Mouse (Mus musculus) kidney, embryonic 16.5 days (tissue): Measurements from ENCODE around the gene Smc6. TPM values are rescaled to one million over a fixed set of nuclear protein-coding genes. Genes with fewer than 3 reads are reported as not detected.

Source experiments
- ATAC-seq: fragments of 200-750 bp; cut with Nextera tagmentation; 2 replicates; pipeline ENCODE4 v1.8.0; 2017; ENCODE audit warnings: moderate TSS enrichment; ENCODE audit not compliant: low FRiP score, low TSS enrichment
- H3K27ac ChIP-seq: fragments of 300-500 bp; sonication (generic); 2 replicates; pipeline ENCODE4 v1.5.1; 2014; ENCODE audit warnings: low read length
- H3K27me3 ChIP-seq: fragments of 300-500 bp; sonication (generic); 2 replicates; pipeline ENCODE4 v1.6.1; 2014; ENCODE audit warnings: low read length, control low read depth, mixed read lengths; ENCODE audit not compliant: insufficient read depth
- H3K36me3 ChIP-seq: fragments of 300-500 bp; sonication (generic); 2 replicates; pipeline ENCODE4 v1.6.1; 2014; ENCODE audit warnings: low read length, control low read depth, mixed read lengths; ENCODE audit not compliant: insufficient read depth
- H3K4me1 ChIP-seq: fragments of 300-500 bp; sonication (generic); 2 replicates; pipeline ENCODE4 v1.6.1; 2014; ENCODE audit warnings: low read length, control low read depth, mixed read lengths; ENCODE audit not compliant: insufficient read depth
- H3K4me2 ChIP-seq: fragments of 300-500 bp; sonication (generic); replicated peaks from 2 replicates; pipeline ENCODE4 v1.6.1; 2014; ENCODE audit warnings: low read depth, low read length
- H3K4me3 ChIP-seq: fragments of 300-500 bp; sonication (generic); 2 replicates; pipeline ENCODE4 v1.5.1; 2014; ENCODE audit warnings: mild to moderate bottlenecking, low read length
- H3K9ac ChIP-seq: fragments of 300-500 bp; sonication (generic); replicated peaks from 2 replicates; pipeline ENCODE4 v1.6.1; 2014; ENCODE audit warnings: low read length
- H3K9me3 ChIP-seq: fragments of 300-500 bp; sonication (generic); 2 replicates; pipeline ENCODE4 v1.6.1; 2016; ENCODE audit warnings: low read length, control low read depth
- WGBS: fragments of 180-500 bp; shearing (Covaris S2); extraction: QIAGEN DNeasy Blood & Tissue Kit; methylation state at CpG from one replicate; pipeline ENCODE4 v1.1.7; 2014; 5-methylcytosine and 5-hydroxymethylcytosine counted together
- microRNA-seq: library from miRNA; unstranded; fragments of <30 nt; microRNA quantifications from one replicate; pipeline ENCODE4, GENCODE M21; 2016
- polyA plus RNA-seq: library from polyadenylated mRNA; unstranded; fragments of >200 nt; fragmentation: Nextera tagmentation; extraction: Ambion mirVana; gene quantifications from 2 replicates; pipeline ENCODE4 v1.2.1, GENCODE M21; 2015

The Smc6 gene
- polyA plus RNA-seq, 1 experiment from 2014 or later: 110 TPM

- H3K9ac ChIP-seq: no peak overlapping the region
- no peaks in the 10 kb centered on the region for H3K4me1 ChIP-seq
- no peaks in the 10 kb centered on the region for H3K9me3 ChIP-seq
- H3K27ac ChIP-seq: no peak overlapping the region
- 54% methylated on average over 3 of the region's 3 CpGs for WGBS
- H3K36me3 ChIP-seq: no peaks in the 10 kb centered on the region
- H3K27me3 ChIP-seq: no peaks in the 10 kb centered on the region
- H3K4me2 ChIP-seq: no peak overlapping the region
- no peak for ATAC-seq
- no peak overlapping the region for H3K4me3 ChIP-seq
Observed at GRCm38 (mm10) chr12:11367099-11367765, 101.5 kb downstream of the Smc6 start.

Small RNA genes lying within 50 kb of the gene (microRNA-seq; reads per million reads assigned to microRNA genes)
- gene Mir7675: not detected

Other genes starting within 250 kb of the Smc6 start
- 8.3 and 9.8 TPM in 2 replicates for gene Kcns3, start 114.8 kb upstream of the Smc6 start, polyA plus RNA-seq
- not detected in 2 replicates for gene Msgn1, start 56.9 kb upstream of the Smc6 start, polyA plus RNA-seq
- 8.6 and 9.4 TPM in 2 replicates for gene Gen1, start 85 bp upstream of the Smc6 start, polyA plus RNA-seq
- 0.41 TPM in 2 replicates for gene Vsnl1, start 170.7 kb downstream of the Smc6 start, polyA plus RNA-seq
- gene Rad51ap2, start 190.2 kb downstream of the Smc6 start, polyA plus RNA-seq: 0.05 and 0.06 TPM in 2 replicates